Mouse (Mus musculus) lung, adult 2 months (tissue): ENCODE data around the gene Xpot.

ENCODE experiments used
- CTCF ChIP-seq: fragments of 200-500 bp; IDR thresholded peaks from 2 replicates; pipeline ENCODE4 v1.5.1; 2011; ENCODE audit warnings: mild to moderate bottlenecking, low read length, control low read depth; ENCODE audit not compliant: insufficient read depth
- POLR2A ChIP-seq: fragments of 200-500 bp; IDR thresholded peaks from 2 replicates; pipeline ENCODE4 v1.6.1; 2011; ENCODE audit warnings: low read depth, mild to moderate bottlenecking, control low read depth, low read length, borderline replicate concordance; ENCODE audit errors: extremely low read depth

- TF ChIP-seq POLR2A (no peak), CTCF (no peak)
Measured at GRCm38 (mm10) chr10:121653079-121653478, 26.9 kb upstream of the Xpot start.
